Mouse (Mus musculus) CH12.LX (cell line): ENCODE data around the gene Tmed4. TPM values are rescaled to one million over a fixed set of nuclear protein-coding genes. Genes with fewer than 3 reads are reported as not detected.

Experiments used
- DNase-seq: peaks from one replicate; pipeline ENCODE4 v3.0.0-alpha.2; 2013; ENCODE audit errors: extremely low read depth
- H3K27ac ChIP-seq: 2 replicates; pipeline ENCODE4 v1.5.1; 2012; ENCODE audit warnings: low read depth, mild to moderate bottlenecking, control low read depth, moderate library complexity; ENCODE audit not compliant: insufficient read depth
- H3K27me3 ChIP-seq: replicated peaks from 2 replicates; pipeline ENCODE3; 2012; ENCODE audit warnings: inconsistent platforms
- H3K36me3 ChIP-seq, 2 experiments: replicated peaks in 1 of 2; 2 replicates each; pipeline versions ENCODE3 to v1.6.1; 2012; ENCODE audit warnings: inconsistent platforms in 1 of 2, low read length in 1 of 2, mild to moderate bottlenecking in 1 of 2, mixed read lengths in 1 of 2, moderate library complexity in 1 of 2; ENCODE audit not compliant: control insufficient read depth in 1 of 2, insufficient read depth in 1 of 2
- H3K4me1 ChIP-seq, 2 experiments: 2 replicates each; pipeline ENCODE4 v1.6.1; 2012; ENCODE audit warnings: inconsistent platforms in 1 of 2, moderate library complexity in 1 of 2; ENCODE audit not compliant: insufficient read depth in 2 of 2, control insufficient read depth in 1 of 2
- H3K4me2 ChIP-seq: 2 replicates; pipeline ENCODE4 v1.6.1; 2012; ENCODE audit warnings: low read depth, mild to moderate bottlenecking, control low read depth; ENCODE audit not compliant: poor library complexity, insufficient read depth, severe bottlenecking
- H3K4me3 ChIP-seq, 3 experiments: fragments of 150-350 bp in 1 of 3; sonication (generic) in 1 of 3; replicated peaks in 1 of 3; 2 replicates each; pipeline versions ENCODE3 to v1.5.1; 2011 to 2012; ENCODE audit warnings: low read depth in 2 of 3, low read length in 2 of 3, mild to moderate bottlenecking in 2 of 3, moderate library complexity in 2 of 3, control low read depth in 1 of 3, improper control_type of control experiment in 1 of 3, inconsistent platforms in 1 of 3, mixed read lengths in 1 of 3; ENCODE audit not compliant: poor library complexity in 1 of 3
- H3K79me2 ChIP-seq: replicated peaks from 2 replicates; pipeline ENCODE4 v1.6.1; 2012; ENCODE audit warnings: mild to moderate bottlenecking, moderate library complexity; ENCODE audit not compliant: control insufficient read depth, poor library complexity, insufficient read depth, severe bottlenecking; ENCODE audit errors: extremely low read depth
- H3K9ac ChIP-seq: 2 replicates; pipeline ENCODE4 v1.6.1; 2012; ENCODE audit warnings: low read depth, mild to moderate bottlenecking, control low read depth, moderate library complexity; ENCODE audit not compliant: insufficient read depth
- H3K9me3 ChIP-seq: replicated peaks from 2 replicates; pipeline ENCODE3; 2012; ENCODE audit warnings: low read length, inconsistent platforms, mixed read lengths
- BHLHE40 ChIP-seq: IDR thresholded peaks from 2 replicates; pipeline ENCODE4 v1.6.1; 2011; ENCODE audit warnings: mild to moderate bottlenecking, low read depth, low read length, improper control_type of control experiment
- HCFC1 ChIP-seq: IDR thresholded peaks from 2 replicates; pipeline ENCODE4 v1.6.1; 2012; ENCODE audit warnings: low read depth, mild to moderate bottlenecking, inconsistent platforms, low read length, improper control_type of control experiment
- IRF4 ChIP-seq: IDR thresholded peaks from 2 replicates; pipeline ENCODE4 v1.6.1; 2014; ENCODE audit warnings: low read depth, mild to moderate bottlenecking, inconsistent platforms, low read length, improper control_type of control experiment
- MEF2A ChIP-seq: IDR thresholded peaks from 2 replicates; pipeline ENCODE4 v1.6.1; 2014; ENCODE audit warnings: low read depth, mild to moderate bottlenecking, inconsistent platforms, low read length, improper control_type of control experiment, borderline replicate concordance
- MXI1 ChIP-seq: IDR thresholded peaks from 2 replicates; pipeline ENCODE4 v1.6.1; 2011; ENCODE audit warnings: mild to moderate bottlenecking, low read depth, low read length, improper control_type of control experiment
- MYC ChIP-seq: IDR thresholded peaks from 2 replicates; pipeline ENCODE4 v1.6.1; 2011; ENCODE audit warnings: low read depth, mild to moderate bottlenecking, improper control_type of control experiment, low read length
- SIN3A ChIP-seq: IDR thresholded peaks from 2 replicates; pipeline ENCODE4 v1.6.1; 2012; ENCODE audit warnings: low read length, improper control_type of control experiment, inconsistent platforms
- SMC3 ChIP-seq: IDR thresholded peaks from 2 replicates; pipeline ENCODE4 v1.6.1; 2011; ENCODE audit warnings: low read depth, low read length, improper control_type of control experiment
- TBP ChIP-seq: conservative IDR thresholded peaks from 2 replicates; pipeline ENCODE4 v1.6.1; 2011; ENCODE audit warnings: low read depth, low read length, improper control_type of control experiment
- UBTF ChIP-seq: IDR thresholded peaks from 2 replicates; pipeline ENCODE4 v1.6.1; 2012; ENCODE audit warnings: low read depth, mild to moderate bottlenecking, inconsistent platforms, low read length, improper control_type of control experiment, moderate library complexity
- USF2 ChIP-seq: conservative IDR thresholded peaks from 2 replicates; pipeline ENCODE4 v1.6.1; 2011; ENCODE audit warnings: low read depth, low read length, improper control_type of control experiment
- ZC3H11A ChIP-seq: IDR thresholded peaks from 2 replicates; pipeline ENCODE4 v1.6.1; 2012; ENCODE audit warnings: low read depth, mild to moderate bottlenecking, inconsistent platforms, low read length, improper control_type of control experiment
- ZKSCAN1 ChIP-seq: IDR thresholded peaks from 2 replicates; pipeline ENCODE4 v1.6.1; 2012; ENCODE audit warnings: low read depth, inconsistent platforms, low read length, improper control_type of control experiment, borderline replicate concordance
- ZNF384 ChIP-seq: IDR thresholded peaks from 2 replicates; pipeline ENCODE4 v1.6.1; 2012; ENCODE audit warnings: low read depth, low read length, improper control_type of control experiment, inconsistent platforms
- dilution Hi-C: fragments of 300-500 bp; cut with MboI; formaldehyde crosslinking; loops from 2 replicates; pipeline ENCODE4 v1.14.3; 2020; ENCODE audit warnings: low sequenced_read_pairs; ENCODE audit not compliant: extremely low pct_unique_long_range_greater_than_20kb, extremely low pct_ligation_motif_present
- in situ Hi-C: fragments of 300-500 bp; cut with MboI; formaldehyde crosslinking; loops from 3 replicates; pipeline ENCODE4 v1.14.3; 2019; ENCODE audit warnings: low sequenced_read_pairs, low pct_ligation_motif_present, low pct_unique_long_range_greater_than_20kb, mixed read lengths
- polyA plus RNA-seq: library from polyadenylated mRNA; unstranded; fragments of >175 nt; gene quantifications from 2 replicates; pipeline ENCODE4 v1.2.1, GENCODE M21; 2012; ENCODE audit warnings: low read depth; ENCODE audit not compliant: insufficient read length
- total RNA-seq, 2 experiments: library from RNA; depleted of rRNA; stranded (reverse); fragments of 300-350 nt in 1 of 2; fragments of >200 nt in 1 of 2; gene quantifications; 2 replicates each; pipeline ENCODE4 v1.2.3; 2012 to 2014

Gene Tmed4
- total and polyA plus RNA-seq, 3 experiments: 50.6 to 59.9 (median 54.1) TPM

- Histone ChIP-seq H3K36me3 (peaks cover 39 to 88% of the 10 kb centered on the region in 2 experiments), H3K4me2 (no peak overlapping the region), H3K4me1 (no peaks in the 10 kb centered on the region), H3K79me2 (peaks cover 15% of the 10 kb centered on the region; the same call in 1 of the 2 replicates), H3K9ac (no peak overlapping the region), H3K9me3 (no peaks in the 10 kb centered on the region), H3K27ac (no peak overlapping the region), H3K4me3 (no peak overlapping the region), H3K27me3 (no peaks in the 10 kb centered on the region)
- no peak for TF ChIP-seq HCFC1
- TF ChIP-seq MXI1: no peak
- TF ChIP-seq TBP: no peak
- TF ChIP-seq SMC3: no peak
- TF ChIP-seq SIN3A: no peak
- no peak for TF ChIP-seq ZNF384
- no peak for DNase-seq
- in situ Hi-C loops (loop anchor here (5.0 kb wide), 1 partner anchor 39 kb away; no protein-coding TSS in a partner anchor), dilution Hi-C loops (no loop called here)
Measured at GRCm38 (mm10) chr11:6308181-6308580, 33.5 kb upstream of the Tmed4 start.

DNA sequence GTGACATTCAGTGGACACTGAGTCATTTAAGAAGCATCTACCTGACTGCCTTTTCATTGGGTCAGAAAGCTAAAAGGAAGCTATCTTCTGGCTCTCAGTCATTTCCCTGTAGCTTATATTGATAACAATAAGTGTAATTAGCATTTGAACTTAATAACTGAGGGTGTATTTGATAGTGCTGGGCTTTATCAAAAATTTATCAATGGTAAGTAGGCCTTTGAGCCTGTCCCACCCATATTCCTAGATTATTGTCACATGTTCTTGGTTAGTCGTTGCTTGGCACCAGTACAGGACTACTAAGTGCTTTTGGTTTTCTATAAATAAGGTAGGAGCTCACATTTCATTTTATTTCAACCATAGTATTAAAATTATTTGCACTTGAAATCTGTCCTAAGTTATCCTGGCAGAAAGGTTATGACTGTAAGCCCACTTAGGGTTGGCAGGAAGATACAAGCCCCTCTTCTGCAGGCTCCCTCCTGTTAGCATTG is 31.3 kb upstream of the Tmed4 start:
- no peak overlapping the region for H3K4me2 ChIP-seq
- H3K4me3 ChIP-seq: no peak overlapping the region
- in situ Hi-C loops (loop anchor here (5.0 kb wide), 1 partner anchor 41 kb away; no protein-coding TSS in a partner anchor), dilution Hi-C loops (no loop called here)
- no peak overlapping the region for H3K27ac ChIP-seq
- no peak for DNase-seq
- H3K9ac ChIP-seq: no peak overlapping the region
- peaks cover 47 to 89% of the 10 kb centered on the region in 2 experiments for H3K36me3 ChIP-seq
- H3K9me3 ChIP-seq: no peaks in the 10 kb centered on the region
- no peaks in the 10 kb centered on the region for H3K27me3 ChIP-seq
- TF ChIP-seq ZC3H11A (no peak), IRF4 (no peak), UBTF (no peak), HCFC1 (no peak), MYC (no peak), BHLHE40 (no peak), ZKSCAN1 (no peak), USF2 (no peak), MEF2A (no peak), SIN3A (no peak)
- H3K4me1 ChIP-seq: no peaks in the 10 kb centered on the region
- H3K79me2 ChIP-seq: peaks cover 11% of the 10 kb centered on the region; the same call in 1 of the 2 replicates
